Mouse (Mus musculus) hindbrain, embryonic 10.5 days (tissue): ENCODE measurements around the gene Armh1. TPM values are rescaled to one million over a fixed set of nuclear protein-coding genes. Genes with fewer than 3 reads are reported as not detected.

ENCODE experiments used
- DNase-seq: peaks from one replicate; pipeline ENCODE4 v3.0.0-alpha.2; 2017; ENCODE audit warnings: low spot score
- H3K27ac ChIP-seq: fragments of 300-500 bp; sonication (generic); 2 replicates; pipeline ENCODE4 v1.5.1; 2016; ENCODE audit warnings: mild to moderate bottlenecking, moderate library complexity
- H3K27me3 ChIP-seq: fragments of 300-500 bp; sonication (generic); 2 replicates; pipeline ENCODE4 v1.6.1; 2016; ENCODE audit warnings: mild to moderate bottlenecking; ENCODE audit not compliant: poor library complexity, insufficient read depth, severe bottlenecking
- H3K36me3 ChIP-seq: fragments of 300-500 bp; sonication (generic); 2 replicates; pipeline ENCODE4 v1.6.1; 2016; ENCODE audit warnings: mild to moderate bottlenecking, moderate library complexity
- H3K4me1 ChIP-seq: fragments of 300-500 bp; sonication (generic); replicated peaks from 2 replicates; pipeline ENCODE4 v1.6.1; 2016; ENCODE audit warnings: mild to moderate bottlenecking
- H3K4me3 ChIP-seq: fragments of 300-500 bp; sonication (generic); 2 replicates; pipeline ENCODE4 v1.5.1; 2016; ENCODE audit warnings: mild to moderate bottlenecking, moderate library complexity
- H3K9me3 ChIP-seq: fragments of 300-500 bp; sonication (generic); 2 replicates; pipeline ENCODE4 v1.6.1; 2016; ENCODE audit warnings: mild to moderate bottlenecking, moderate library complexity
- WGBS: fragments of 180-500 bp; shearing (Covaris S2); methylation state at CpG from one replicate; pipeline ENCODE4 v1.1.7; 2016; 5-methylcytosine and 5-hydroxymethylcytosine counted together
- polyA plus RNA-seq: library from polyadenylated mRNA; unstranded; fragments of >200 nt; fragmentation: Nextera tagmentation; extraction: Ambion mirVana; gene quantifications from 2 replicates; pipeline ENCODE4 v1.2.1, GENCODE M21; 2016

Gene Armh1
- polyA plus RNA-seq, 1 experiment from 2014 or later, result 0.39 TPM

DNA sequence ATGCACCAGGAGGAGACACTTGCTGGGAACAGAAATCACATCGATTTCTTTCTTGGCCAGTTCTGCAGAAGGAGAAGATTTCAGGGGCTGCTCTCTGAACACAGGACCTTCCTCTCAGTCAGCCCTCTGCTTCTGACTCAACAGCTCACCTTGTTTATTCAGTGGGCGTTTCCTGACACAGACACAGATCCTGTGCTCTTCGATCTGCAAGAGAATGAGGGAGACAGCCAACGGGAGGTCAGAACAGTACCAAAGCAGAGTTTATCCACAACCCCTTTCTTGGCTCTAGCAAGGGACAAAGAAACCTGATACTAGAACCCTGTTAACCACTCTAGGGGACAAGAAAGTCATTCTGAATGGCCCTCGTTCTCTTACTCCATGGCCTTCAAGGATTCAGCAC lies 82.0 kb downstream of the Armh1 start:
- 94% methylated on average over 5 of the region's 5 CpGs for WGBS

More for the DNA sequence above, 82.0 kb downstream of the Armh1 start:
- no peaks in the 10 kb centered on the region for H3K27me3 ChIP-seq
- H3K4me3 ChIP-seq, result no peak overlapping the region
- no peak overlapping the region for H3K27ac ChIP-seq
- no peak for DNase-seq
- H3K4me1 ChIP-seq, result no peaks in the 10 kb centered on the region
- H3K9me3 ChIP-seq, result no peaks in the 10 kb centered on the region
- peaks cover 100% of the 10 kb centered on the region for H3K36me3 ChIP-seq

Other genes with a start within 250 kb of the Armh1 start
- gene Eif2b3, start 232.7 kb downstream of the Armh1 start, polyA plus RNA-seq, result 49.1 and 56.2 TPM in 2 replicates
- 5.8 and 6.9 TPM in 2 replicates for gene Ptch2, start 156.1 kb downstream of the Armh1 start, polyA plus RNA-seq
- gene Btbd19, start 126.4 kb downstream of the Armh1 start, polyA plus RNA-seq, result 4.4 and 4.8 TPM in 2 replicates
- gene Tctex1d4, start 125.3 kb downstream of the Armh1 start, polyA plus RNA-seq, result 0.71 TPM in 1 of 2 replicates, not detected in the other
- 41.8 and 58.6 TPM in 2 replicates for gene Plk3, start 118.2 kb downstream of the Armh1 start, polyA plus RNA-seq
- gene Rps8, start 95.9 kb downstream of the Armh1 start, polyA plus RNA-seq, result 660 and 807 TPM in 2 replicates
- gene Kif2c, start 69.5 kb downstream of the Armh1 start, polyA plus RNA-seq, result 76.6 and 99.4 TPM in 2 replicates
- 10.7 and 13.1 TPM in 2 replicates for gene Tmem53, start 174 bp downstream of the Armh1 start, polyA plus RNA-seq
- 101 TPM in 2 replicates for gene Rnf220, start 244.9 kb upstream of the Armh1 start, polyA plus RNA-seq